Mouse (Mus musculus) brain, adult 2 months (tissue): ENCODE results near the gene Meaf6.

Experiments used
- DNase-seq: peaks from one replicate; pipeline ENCODE4 v3.0.0; 2011; ENCODE audit warnings: low read depth, low spot score

The Meaf6 gene

DNA sequence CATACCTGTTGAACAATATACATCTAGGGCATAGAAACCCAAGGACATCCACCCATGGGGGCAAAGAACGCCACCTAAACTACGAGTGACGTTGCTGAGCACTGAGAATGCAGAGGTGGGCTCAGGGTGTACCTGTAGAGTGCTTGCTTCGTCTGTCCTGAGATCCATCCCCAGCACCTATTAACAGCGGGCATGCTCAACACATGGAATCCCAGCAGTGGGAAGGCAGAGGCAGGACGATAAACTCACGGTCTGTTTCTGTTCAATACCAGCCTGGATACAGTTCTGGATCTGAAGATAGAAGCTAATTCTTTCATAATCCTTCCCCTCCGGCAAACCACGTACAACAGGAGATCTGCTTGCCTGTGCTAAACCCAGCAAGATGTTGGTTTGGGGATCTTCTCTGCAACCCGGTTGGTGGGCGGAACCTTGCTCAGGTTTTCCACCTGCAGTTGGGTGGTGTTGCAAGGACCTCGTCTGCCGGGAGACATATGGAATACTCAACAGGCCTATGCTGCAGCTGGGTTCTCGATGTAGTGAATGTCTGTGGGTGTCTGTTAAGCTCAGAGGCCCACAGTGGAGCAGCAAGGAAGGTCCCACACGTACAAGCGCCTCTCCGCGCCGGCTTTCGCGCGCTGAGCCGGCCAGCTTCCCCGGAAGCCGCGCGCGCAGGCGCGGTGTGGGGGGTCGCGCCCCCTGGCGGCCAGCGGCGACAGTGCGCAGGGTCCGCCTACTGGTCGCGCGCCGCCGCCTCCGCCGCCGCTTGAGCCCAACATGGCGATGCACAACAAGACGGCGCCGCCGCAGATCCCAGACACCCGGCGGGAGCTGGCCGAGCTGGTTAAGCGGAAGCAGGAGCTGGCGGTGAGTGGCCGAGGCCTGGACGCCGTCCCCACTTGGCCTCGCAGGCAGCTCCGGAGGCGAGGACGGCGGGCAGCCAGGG lies at the start of gene Meaf6:
TSS of gene Meaf6 (plus strand) at position 732 of the 943 bp plus-strand sequence.
- DNase-seq = peak; percentile 92

DNA sequence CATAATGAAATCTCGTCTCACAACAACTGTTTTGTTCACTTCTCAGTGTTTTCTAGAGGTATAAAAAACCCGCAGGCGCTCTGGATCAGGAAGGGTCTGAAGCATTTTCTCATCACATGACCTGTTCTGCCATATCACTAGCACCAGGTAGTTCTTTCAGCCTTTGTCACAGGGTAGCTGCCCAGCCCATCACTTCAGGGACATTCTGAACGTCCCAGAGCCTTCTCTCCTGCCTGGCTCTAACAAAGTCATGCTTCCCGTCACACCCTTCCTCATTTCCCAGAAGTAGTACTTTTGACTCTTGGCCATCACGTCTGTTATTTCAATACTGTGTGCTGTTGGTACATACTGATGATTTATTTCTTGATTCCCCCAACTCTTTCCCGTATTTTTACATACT lies 40.5 kb upstream of the Meaf6 start:
- DNase-seq = no peak

DNA sequence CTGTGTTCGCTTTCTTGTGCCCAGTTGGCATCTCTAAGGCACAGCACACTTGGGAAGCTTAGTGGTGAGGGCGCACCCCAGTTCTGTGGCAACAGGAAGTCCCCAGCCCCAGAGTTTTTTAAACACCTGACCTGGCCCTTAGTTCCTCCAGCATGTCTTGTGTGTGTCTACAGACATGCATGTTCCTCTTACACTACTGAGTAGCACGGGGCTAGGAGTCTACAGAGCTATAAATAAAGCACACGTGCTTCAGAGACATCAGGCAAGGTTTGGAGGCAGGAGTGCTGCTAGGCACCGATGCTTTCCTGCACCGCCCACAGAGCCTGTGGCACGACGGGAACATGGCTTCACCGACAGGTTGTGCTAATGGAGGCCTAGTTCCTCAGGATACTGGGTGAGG lies 29.5 kb upstream of the Meaf6 start:
- peak; percentile 64 for DNase-seq

DNA sequence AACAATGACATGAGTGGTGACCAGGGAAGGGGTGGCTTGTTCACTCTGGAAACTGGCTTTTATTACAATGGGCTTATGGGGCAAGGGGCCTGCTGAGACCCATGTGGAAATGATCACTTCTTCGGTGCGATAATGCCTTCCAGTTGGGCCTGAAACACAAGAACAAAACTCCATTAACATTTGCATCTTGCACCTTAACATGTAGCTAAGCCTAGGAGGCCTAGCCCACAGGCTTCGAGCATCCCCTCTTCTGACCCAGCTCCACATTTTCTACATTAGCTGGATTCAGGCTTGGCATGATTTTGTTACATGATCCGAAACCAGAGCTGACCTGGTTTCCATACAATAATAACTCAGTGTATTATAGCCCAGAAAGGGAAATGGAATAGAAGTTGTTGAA lies 28.5 kb upstream of the Meaf6 start:
- DNase-seq = no peak

DNA sequence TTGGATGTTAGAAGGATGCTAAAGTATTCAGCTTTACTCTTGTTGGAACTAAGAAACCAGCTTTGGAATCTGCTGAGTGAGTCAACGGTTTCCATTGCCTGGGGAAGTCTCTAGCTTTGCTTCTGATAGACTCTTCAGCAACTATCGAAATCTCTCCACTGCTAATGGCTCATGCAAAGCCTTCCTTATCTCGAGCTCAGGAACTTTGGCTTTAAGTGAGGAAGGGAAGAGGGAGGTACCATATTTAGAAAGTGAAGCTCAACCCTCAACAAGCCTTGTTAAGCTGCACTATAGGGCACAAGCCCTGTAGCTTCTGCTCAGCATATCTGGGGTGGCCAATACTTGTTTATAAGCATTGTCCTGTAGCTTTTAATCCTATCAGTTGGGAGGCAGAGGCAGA lies 27.7 kb upstream of the Meaf6 start:
- no peak for DNase-seq

DNA sequence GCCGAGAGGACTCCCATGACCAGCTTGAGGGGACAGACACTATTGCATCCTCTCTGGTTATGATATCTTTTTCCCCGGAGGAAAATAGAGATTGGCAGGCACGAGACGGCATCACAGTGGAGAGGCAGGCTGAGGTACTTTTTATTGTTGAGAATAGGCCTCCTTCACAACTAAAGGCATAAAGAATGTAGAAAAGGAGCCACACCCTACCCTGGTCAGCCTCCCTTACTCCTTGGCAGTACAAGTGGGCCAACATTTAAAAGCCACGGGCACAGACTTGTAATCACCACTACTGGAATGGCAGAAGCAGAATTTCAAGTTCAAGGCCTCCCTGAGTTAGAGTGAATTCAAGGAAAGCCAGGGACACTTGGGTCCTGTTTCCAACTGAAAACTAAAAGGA lies 26.9 kb upstream of the Meaf6 start:
- DNase-seq = no peak

DNA sequence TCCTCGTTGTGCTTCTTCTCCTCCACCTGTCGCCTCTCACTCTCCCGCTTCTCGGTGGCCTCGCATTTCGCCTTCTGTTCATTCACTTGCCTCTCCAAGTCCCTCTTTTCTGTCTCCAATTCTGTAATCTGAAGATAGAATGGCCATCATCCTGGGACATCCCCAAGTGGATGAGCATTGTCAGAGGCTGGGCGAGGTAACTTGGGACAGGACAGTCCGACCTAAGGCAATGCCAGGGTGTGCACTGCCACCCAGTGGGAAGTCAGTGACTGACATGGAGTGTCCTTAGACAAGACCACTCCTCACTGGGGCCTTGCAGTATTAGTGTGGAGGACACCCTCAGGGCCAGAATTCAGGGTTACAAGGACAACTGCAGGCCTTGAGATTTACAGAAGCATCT lies 25.9 kb upstream of the Meaf6 start:
- DNase-seq = peak; percentile 72

DNA sequence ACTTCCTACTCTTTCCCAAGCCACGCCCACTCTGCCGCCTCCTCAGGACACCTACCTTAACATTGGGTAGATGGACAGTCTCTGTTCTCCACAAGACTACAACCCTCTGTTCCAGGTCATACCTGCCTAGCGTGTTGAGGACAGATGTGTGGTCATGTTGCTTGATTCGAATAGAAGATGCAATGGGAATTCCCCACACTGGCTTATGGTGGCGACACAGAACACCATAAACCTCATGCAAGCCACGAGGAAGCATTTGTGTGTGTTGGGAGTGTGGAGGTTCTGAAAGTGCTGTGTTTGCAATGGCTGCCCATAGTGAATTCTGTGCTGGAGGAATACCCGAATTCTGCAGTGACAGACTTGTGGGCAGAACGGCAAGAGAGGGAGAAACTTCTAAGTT lies 21.1 kb upstream of the Meaf6 start:
- no peak for DNase-seq

DNA sequence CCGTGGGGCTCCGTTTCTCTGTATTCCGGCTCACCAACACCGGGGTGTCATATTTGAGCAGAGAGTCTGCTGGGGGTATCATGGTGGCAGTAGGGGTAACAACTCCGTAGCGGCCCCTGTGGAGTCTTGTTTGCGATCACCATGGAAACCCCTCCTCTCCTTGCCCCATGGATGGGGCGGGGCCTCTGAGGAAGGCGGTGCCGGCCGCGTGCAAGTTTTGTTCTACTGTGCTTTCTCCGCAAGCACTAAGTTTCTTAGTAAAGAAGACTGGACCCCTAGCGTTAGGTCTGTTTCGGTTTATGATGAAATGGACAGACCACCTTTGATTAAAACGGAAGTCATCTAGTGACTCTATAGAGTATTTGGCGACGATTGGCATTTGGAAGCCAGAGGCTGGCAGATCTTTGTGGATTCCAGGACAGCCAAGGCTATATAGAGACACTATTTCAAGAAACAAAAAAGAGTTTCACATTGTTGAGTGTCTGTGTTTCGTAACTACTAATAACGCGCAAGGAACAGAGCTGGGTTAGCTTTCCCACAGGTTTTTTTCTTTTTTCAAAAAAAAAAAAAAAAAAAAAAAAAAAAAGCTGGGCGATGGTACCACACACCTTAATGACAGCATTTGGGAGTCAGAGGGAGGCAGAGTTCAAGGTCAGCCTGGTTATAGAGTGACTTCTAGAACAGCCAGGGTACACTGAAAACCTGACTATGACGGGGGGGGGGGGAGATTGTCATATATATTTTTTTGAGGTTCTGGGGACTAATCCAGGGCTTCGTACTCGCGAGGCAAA lies 19.2 kb upstream of the Meaf6 start, which contains the start of gene Dnali1:
TSS of gene Dnali1 (minus strand) at position 187 of the 791 bp plus-strand sequence.
- peak; percentile 56 for DNase-seq

DNA sequence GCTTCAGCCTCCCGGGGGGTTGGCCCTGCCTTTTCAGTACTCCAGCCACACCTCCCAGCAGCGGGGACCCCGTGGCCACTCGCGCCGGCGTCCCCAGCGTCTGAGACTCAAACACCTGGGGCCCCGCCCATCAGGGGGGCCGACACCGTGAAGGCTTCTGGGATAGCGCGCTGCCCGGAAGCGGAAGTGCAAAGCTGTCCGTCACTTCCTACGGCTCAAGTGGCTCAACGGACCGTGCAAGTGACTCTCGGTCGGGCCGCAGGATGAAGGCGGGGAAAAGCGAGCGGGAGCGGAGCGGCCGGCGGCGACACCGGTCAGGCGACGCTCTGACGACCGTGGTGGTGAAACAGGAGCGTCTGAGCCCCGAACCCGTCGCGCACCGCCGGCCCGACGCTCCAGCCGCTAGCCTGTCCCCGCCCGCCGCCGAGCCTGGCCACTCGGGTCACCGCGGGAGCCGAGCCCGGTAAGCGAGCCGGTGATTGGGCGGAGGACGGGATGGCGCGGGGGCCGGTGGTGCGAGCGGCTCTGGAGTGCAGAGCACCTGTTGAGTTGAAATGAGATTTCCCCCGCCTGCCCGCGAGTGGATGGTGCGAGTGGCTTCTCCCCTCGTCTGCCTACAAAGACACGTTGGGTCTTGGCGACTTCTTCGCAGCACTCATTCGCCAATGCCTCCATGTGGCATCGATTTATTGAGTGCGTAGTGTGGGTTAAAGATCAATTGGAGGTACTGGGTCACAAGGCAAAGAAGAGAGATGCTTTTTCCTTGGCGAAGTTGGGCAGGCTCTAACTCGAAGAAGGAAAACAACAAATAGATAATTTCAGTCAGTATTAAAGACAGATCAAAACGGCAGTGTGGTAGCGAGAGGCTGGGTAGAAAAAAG lies 18.2 kb upstream of the Meaf6 start, which contains the start of gene Snip1:
TSS of gene Snip1 (plus strand) at position 183 of the 881 bp plus-strand sequence.
- peak; percentile 97 for DNase-seq

DNA sequence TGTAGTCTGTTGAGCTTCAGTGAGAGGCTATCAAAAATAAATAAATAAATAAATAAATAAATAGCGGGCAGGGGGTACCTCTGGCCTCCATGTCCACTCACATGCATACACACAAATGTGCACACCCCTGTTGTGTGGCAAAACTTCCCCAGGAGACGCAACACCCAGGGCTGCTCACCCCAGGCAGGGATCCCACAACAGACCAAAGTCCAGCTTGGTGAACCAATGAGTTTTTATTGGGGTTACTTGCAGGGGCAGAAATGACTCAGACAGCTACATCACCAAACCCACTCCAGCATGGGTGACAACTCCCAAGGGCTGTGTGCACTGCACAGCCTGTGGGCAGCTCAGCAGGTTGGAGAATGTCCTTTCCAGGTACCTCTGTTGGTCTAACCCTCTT lies 7.2 kb upstream of the Meaf6 start:
- no peak for DNase-seq

DNA sequence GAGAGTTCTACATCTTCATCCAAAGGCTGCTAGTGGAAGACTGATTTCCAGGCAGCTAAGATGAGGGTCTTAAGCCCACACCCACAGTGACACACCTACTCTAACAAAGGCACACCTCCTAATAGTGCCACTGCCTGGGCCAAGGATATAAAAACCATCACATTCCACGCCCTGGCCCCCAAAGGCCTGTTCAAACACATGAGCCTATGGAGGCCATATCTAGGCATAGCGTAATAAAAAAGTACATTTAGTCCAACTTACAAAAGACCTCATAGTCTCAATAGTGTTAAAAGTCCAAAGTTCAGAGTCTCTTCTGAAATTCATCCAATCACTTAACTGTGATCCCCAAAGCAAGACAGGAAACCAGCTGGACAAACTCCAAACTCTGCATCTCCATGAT lies 6.2 kb upstream of the Meaf6 start:
- no peak for DNase-seq

DNA sequence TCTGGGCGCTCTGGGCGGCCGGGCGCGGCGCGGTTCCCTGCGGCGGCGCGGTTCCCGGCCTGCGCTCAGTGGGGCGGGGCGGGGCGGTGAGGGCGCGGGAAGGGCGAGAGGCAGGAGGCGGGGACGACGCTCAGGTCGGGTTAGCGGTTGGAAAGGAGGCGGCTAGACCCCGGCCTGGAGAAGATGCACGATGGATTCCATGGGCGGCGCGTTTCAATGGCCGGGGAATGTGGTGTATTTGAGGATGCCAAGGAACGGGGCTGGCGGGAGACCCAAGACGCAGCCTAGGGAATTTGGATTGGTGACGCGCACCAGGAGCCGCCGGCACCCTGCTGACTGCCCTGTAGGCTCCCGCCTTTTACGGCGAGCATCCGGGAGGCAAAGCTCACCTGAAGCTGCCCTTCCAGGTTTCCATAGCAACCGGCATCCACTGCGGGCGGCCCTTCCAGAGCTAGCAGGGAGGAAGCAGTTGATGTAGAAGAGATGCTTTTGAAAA lies 460 bp downstream of the Meaf6 start:
- DNase-seq = peak; percentile 92

DNA sequence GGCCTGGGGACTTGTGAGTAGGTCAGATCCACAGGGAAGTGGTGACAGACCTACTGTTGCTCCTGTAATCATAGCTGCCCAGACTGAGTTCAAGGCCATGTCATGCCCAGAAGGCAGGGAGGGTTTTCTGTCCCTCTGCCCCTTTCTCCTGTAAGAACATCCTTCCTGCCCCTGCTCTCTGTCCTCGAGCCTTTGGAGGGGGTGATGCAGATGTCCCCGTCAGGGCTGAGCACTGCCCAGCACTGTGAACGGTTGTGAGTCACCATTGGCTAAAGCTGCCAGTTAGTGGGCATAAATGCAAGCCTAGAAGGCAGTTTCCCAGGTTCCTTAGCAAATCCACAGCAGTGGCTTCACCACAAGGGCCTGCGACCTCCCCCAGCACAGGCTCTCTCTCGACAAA lies 8.1 kb downstream of the Meaf6 start:
- DNase-seq = peak; percentile 43

DNA sequence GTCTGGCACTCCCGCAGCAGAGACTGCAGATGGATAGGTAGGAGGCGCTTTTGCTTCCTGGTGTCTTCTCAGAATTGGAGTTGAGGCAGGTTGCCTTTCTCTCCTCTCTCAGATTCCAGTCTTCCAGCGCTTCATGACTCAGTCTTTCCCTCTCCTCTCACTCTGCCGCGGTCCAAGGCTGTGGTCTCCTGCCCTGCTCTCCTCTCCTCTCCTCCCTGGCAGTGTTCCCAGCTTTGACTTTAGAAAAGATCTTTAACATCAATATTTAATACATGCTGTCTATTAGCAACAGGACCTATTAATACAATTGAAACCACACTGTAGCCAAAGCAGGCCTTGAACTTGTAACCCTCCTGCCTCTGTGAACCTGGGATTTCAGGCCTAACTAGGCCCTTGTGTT lies 11.1 kb downstream of the Meaf6 start:
- no peak for DNase-seq

DNA sequence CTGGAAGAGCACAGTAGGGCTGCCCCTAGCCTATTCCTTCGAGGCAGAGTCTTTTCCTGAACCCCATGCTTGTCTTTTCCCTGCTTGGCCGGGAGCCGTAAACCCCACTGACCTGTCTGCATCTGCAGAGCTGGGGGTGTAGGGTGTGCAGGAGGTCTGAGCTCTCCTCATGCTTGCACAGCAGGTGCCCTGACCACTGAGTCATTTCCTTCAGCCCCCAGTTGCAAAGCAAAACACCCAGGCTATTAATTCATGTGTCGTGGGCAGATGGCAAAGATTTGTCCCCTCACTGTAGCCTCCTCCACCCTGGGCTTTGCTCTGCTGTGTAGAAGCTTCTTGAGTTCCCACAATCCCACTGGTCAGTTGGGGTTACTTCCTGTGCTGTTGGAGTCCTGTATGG lies 12.5 kb downstream of the Meaf6 start:
- no peak for DNase-seq

DNA sequence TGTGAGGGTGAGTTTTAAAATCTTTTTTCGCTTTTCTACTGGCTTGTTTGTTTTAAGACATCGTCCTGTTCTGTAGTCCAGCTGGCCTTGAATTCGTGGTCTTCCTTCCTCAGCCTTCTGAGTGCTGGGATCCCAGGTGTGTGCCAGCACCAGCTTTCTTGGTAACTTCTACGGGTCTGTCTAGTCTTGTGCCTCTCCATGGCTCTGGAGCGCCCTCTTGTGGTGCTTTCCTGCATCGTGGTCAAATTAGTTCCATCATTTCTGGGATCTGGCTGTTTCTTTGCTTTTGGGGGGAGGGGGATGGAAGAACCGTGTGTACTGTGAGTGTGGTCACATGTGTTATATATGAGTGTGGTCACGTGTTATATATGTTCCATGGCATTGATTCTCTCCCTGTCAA lies 14.5 kb downstream of the Meaf6 start:
- peak; percentile 86 for DNase-seq

DNA sequence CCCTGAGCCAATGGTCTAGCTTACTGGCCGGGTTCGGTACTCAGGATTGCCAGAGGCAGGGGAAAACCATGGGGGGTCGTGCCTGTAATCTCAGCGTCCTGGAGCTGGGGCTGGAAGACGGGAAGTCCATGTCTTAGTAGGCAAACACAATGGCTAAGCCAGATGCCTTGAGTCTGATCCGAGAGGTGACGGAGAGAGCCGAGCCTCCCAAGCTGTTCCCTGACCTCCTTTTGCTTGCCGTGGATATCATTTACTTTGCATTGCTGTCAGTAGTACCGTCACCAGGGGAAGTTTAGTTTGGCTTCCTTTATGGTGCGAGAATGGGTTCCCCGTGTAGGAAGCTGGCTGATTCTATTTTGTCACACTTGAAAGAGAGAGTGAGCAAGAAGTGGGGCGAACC lies 16.4 kb downstream of the Meaf6 start:
- DNase-seq = peak; percentile 56

DNA sequence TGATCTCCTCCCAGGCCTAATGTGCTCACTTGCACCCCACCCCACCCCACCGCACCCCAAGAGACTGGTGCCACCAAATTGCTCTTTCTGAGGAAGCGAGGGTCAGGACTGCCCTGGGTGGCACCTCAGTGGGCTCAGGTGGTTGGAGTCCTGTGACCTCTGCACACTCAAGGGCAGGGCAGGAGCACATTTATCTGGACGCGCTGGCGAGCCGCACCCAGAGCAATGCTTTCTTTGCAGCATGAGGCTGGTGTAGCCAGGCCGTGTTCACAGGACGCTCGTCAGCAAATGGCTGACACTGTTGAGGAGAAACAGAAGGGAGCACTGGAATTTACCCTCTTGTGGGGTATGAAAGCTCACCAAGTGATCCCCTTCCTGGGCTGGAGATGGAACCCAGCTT lies 20.4 kb downstream of the Meaf6 start:
- DNase-seq = no peak

DNA sequence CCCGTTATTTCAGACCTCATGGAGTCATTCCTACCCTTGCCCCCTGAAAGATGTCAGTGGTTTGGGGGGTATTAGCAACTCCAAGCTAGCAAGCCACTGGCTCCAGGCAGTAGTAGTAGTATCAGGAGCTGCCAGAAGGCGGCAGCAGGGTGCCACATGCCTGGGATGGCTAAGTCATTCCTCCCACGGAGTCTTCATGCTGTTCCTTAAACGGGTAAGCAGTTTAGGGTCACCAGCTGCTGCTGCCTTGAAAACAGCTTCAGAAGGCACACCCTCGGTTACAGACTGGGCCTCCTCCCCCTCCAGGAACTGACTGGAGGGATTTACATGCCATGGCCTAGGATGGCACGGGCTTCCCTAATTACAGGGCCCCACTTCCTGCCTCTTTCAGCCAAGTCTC lies 29.7 kb downstream of the Meaf6 start:
- DNase-seq = peak; percentile 93

DNA sequence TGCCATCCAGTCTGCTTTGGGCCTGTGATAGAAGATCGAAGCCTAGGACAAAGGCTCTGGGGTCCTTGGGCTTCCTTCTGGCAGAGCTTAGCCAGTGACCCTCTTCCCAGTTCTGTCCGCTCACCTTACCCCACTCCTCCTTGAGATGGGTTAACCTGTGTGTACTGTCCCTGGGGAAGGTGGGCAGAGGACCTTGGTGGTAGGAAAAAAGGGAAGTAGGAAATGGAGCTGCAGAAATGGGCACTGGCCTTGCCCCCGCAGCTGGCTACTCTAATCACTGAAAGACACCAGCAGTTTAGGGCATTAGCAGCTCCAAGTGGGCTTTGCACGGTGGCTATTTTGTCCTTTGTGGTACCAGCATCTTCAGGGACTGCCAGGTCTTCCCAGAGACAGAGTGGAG lies 30.1 kb downstream of the Meaf6 start:
- no peak for DNase-seq
